Mouse (Mus musculus) Patski (cell line): Measurements from ENCODE around the gene Cyb5d1. TPM values are rescaled to one million over a fixed set of nuclear protein-coding genes. Genes with fewer than 3 reads are reported as not detected.

Experiments
- ATAC-seq: fragments of 100-300 bp; one replicate; pipeline ENCODE4 v1.8.0; 2021
- CTCF ChIA-PET: fragments of 350-600 bp; sonication (Branson Sonifier 250); formaldehyde crosslinking; loops from one replicate; lab custom pipeline; 2022; ENCODE audit warnings: inconsistent platforms; lab: Charles Lee
- POLR2A ChIA-PET: fragments of 350-600 bp; sonication (Branson Sonifier 250); formaldehyde crosslinking; loops from one replicate; lab custom pipeline; 2022; ENCODE audit warnings: antibody characterized with exemption, inconsistent platforms; lab: Charles Lee
- DNase-seq: peaks from one replicate; pipeline ENCODE4 v3.0.0-alpha.2; 2011; ENCODE audit warnings: low read depth, low spot score
- H3K27me3 ChIP-seq: fragments of 371-371 bp; one replicate; pipeline ENCODE4 v1.5.1; 2021
- CTCF ChIP-seq: fragments of 100-300 bp; IDR thresholded peaks from one replicate; pipeline ENCODE4 v1.5.1; 2021
- in situ Hi-C: fragments of 300-500 bp; cut with MboI; formaldehyde crosslinking; loops from 3 replicates; pipeline ENCODE4 v1.11.1; 2018; ENCODE audit warnings: low pct_unique_long_range_greater_than_20kb, mixed read lengths
- polyA plus RNA-seq: library from polyadenylated mRNA; unstranded; gene quantifications from one replicate; pipeline ENCODE4 v1.2.3, GENCODE M21; 2021

Gene Cyb5d1
- polyA plus RNA-seq, 1 experiment from 2014 or later = 28.1 TPM

- CTCF ChIA-PET = no interaction called here
- ATAC-seq (no peak), DNase-seq (no peak)
These were observed 17.1 kb upstream of the Cyb5d1 start for GRCm38 (mm10) chr11:69412548-69412947.

GRCm38 (mm10) chr11:69411538-69412203 is 16.2 kb upstream of the Cyb5d1 start:
- CTCF ChIA-PET = interaction anchor here (1.0 to 2.5 kb wide), 2 partner anchors 8 to 142 kb away, joined by 4 to 9 read pairs; no protein-coding TSS in a partner anchor
- POLR2A ChIA-PET = interaction anchor here (0.7 to 1.4 kb wide), 3 partner anchors 35 to 151 kb away, joined by 3 to 4 read pairs (median 3); no protein-coding TSS in a partner anchor
- DNase-seq = no peak

More at GRCm38 (mm10) chr11:69412548-69412947, 17.1 kb upstream of the Cyb5d1 start:
- no peaks in the 10 kb centered on the region for H3K27me3 ChIP-seq
- in situ Hi-C loops = loop anchor here (5.0 to 25.0 kb wide), 3 partner anchors 260 to 575 kb away; partner anchors contain the start of genes Ctdnep1, Eif4a1, Elp5 and Gabarap
- TF ChIP-seq CTCF = no peak
- POLR2A ChIA-PET = no interaction called here

GRCm38 (mm10) chr11:69411073-69411535 is 15.7 kb upstream of the Cyb5d1 start:
- no peak for TF ChIP-seq CTCF
- ChIA-PET CTCF (interaction anchor here (1.0 to 2.5 kb wide), 2 partner anchors 8 to 142 kb away, joined by 4 to 9 read pairs; no protein-coding TSS in a partner anchor), POLR2A (interaction anchor here (1.4 kb wide), 1 partner anchor 42 kb away, joined by 3 read pairs; no protein-coding TSS in a partner anchor)
- in situ Hi-C loops = loop anchor here (5.0 to 25.0 kb wide), 3 partner anchors 261 to 576 kb away; partner anchors contain the start of genes Ctdnep1, Eif4a1, Elp5 and Gabarap
- DNase-seq (no peak), ATAC-seq (no peak)
- no peaks in the 10 kb centered on the region for H3K27me3 ChIP-seq

More at GRCm38 (mm10) chr11:69411538-69412203, 16.2 kb upstream of the Cyb5d1 start:
- ATAC-seq = no peak
- in situ Hi-C loops = loop anchor here (5.0 to 25.0 kb wide), 3 partner anchors 261 to 576 kb away; partner anchors contain the start of genes Ctdnep1, Eif4a1, Elp5 and Gabarap
- H3K27me3 ChIP-seq = no peaks in the 10 kb centered on the region
- no peak for TF ChIP-seq CTCF

GRCm38 (mm10) chr11:69410310-69411072 is 15.1 kb upstream of the Cyb5d1 start:
- in situ Hi-C loops = loop anchor here (5.0 to 25.0 kb wide), 3 partner anchors 262 to 577 kb away; partner anchors contain the start of genes Ctdnep1, Eif4a1, Elp5 and Gabarap
- ATAC-seq (no peak), DNase-seq (no peak)

GRCm38 (mm10) chr11:69410045-69410309 is 14.5 kb upstream of the Cyb5d1 start:
- no peaks in the 10 kb centered on the region for H3K27me3 ChIP-seq
- in situ Hi-C loops = loop anchor here (5.0 to 25.0 kb wide), 3 partner anchors 262 to 577 kb away; partner anchors contain the start of genes Ctdnep1, Eif4a1, Elp5 and Gabarap
- TF ChIP-seq CTCF = no peak
- CTCF ChIA-PET = interaction anchor here (2.5 kb wide), 1 partner anchor 9 kb away, joined by 9 read pairs; no protein-coding TSS in a partner anchor
- no peak for DNase-seq
- POLR2A ChIA-PET = interaction anchor here (0.6 to 3.4 kb wide), 7 partner anchors 8 to 346 kb away, joined by 3 to 34 read pairs (median 5); partner anchors contain the start of genes Cyb5d1 and Naa38
- no peak for ATAC-seq

More at GRCm38 (mm10) chr11:69410310-69411072, 15.1 kb upstream of the Cyb5d1 start:
- ChIA-PET POLR2A (interaction anchor here (0.6 to 3.4 kb wide), 6 partner anchors 8 to 129 kb away, joined by 3 to 34 read pairs (median 4); partner anchors contain the start of genes Cyb5d1 and Naa38), CTCF (interaction anchor here (1.0 to 2.5 kb wide), 2 partner anchors 9 to 141 kb away, joined by 4 to 9 read pairs; no protein-coding TSS in a partner anchor)
- no peak for TF ChIP-seq CTCF
- no peaks in the 10 kb centered on the region for H3K27me3 ChIP-seq

GRCm38 (mm10) chr11:69409378-69410044 is 14.1 kb upstream of the Cyb5d1 start:
- in situ Hi-C loops = loop anchor here (5.0 to 25.0 kb wide), 3 partner anchors 263 to 578 kb away; partner anchors contain the start of genes Ctdnep1, Eif4a1, Elp5 and Gabarap
- no peak for TF ChIP-seq CTCF
- no peak for DNase-seq
- no peaks in the 10 kb centered on the region for H3K27me3 ChIP-seq
- ChIA-PET CTCF (interaction anchor here (2.5 kb wide), 1 partner anchor 10 kb away, joined by 9 read pairs; no protein-coding TSS in a partner anchor), POLR2A (interaction anchor here (0.6 to 3.4 kb wide), 7 partner anchors 9 to 346 kb away, joined by 3 to 34 read pairs (median 5); partner anchors contain the start of genes Cyb5d1 and Naa38)
- peak; percentile 11 for ATAC-seq

- ChIA-PET POLR2A (interaction anchor here (0.5 to 3.4 kb wide), 6 partner anchors 10 to 223 kb away, joined by 3 to 34 read pairs (median 5); partner anchors contain the start of genes Cyb5d1 and Naa38), CTCF (interaction anchor here (0.9 to 2.5 kb wide), 4 partner anchors 8 to 80 kb away, joined by 3 to 9 read pairs (median 3); no protein-coding TSS in a partner anchor)
- no peaks in the 10 kb centered on the region for H3K27me3 ChIP-seq
- in situ Hi-C loops = loop anchor here (25.0 kb wide), 1 partner anchor 579 kb away; the partner anchor contains the start of genes Ctdnep1, Elp5, Gabarap and Phf23
- no peak for DNase-seq
- TF ChIP-seq CTCF = no peak
- peak; percentile 52 for ATAC-seq
These were observed 13.3 kb upstream of the Cyb5d1 start for GRCm38 (mm10) chr11:69408541-69409377.

- no peak for TF ChIP-seq CTCF
- in situ Hi-C loops = loop anchor here (25.0 kb wide), 1 partner anchor 580 kb away; the partner anchor contains the start of genes Ctdnep1, Elp5, Gabarap and Phf23
These were observed 12.2 kb upstream of the Cyb5d1 start for GRCm38 (mm10) chr11:69407724-69408004.

More at GRCm38 (mm10) chr11:69407724-69408004, 12.2 kb upstream of the Cyb5d1 start:
- ATAC-seq (no peak), DNase-seq (no peak)
- no peaks in the 10 kb centered on the region for H3K27me3 ChIP-seq
- ChIA-PET CTCF (interaction anchor here (0.9 kb wide), 1 partner anchor 25 kb away, joined by 3 read pairs; no protein-coding TSS in a partner anchor), POLR2A (interaction anchor here (0.6 to 3.4 kb wide), 4 partner anchors 10 to 90 kb away, joined by 3 to 34 read pairs (median 5); partner anchors contain the start of gene Tmem88)
